Mouse (Mus musculus) kidney, embryonic 16.5 days (tissue): Measurements from ENCODE around the gene Fam173a. TPM values are rescaled to one million over a fixed set of nuclear protein-coding genes. Genes with fewer than 3 reads are reported as not detected.

Source experiments
- ATAC-seq: fragments of 200-750 bp; cut with Nextera tagmentation; 2 replicates; pipeline ENCODE4 v1.8.0; 2017; ENCODE audit warnings: moderate TSS enrichment; ENCODE audit not compliant: low FRiP score, low TSS enrichment
- H3K27ac ChIP-seq: fragments of 300-500 bp; sonication (generic); 2 replicates; pipeline ENCODE4 v1.5.1; 2014; ENCODE audit warnings: low read length
- H3K27me3 ChIP-seq: fragments of 300-500 bp; sonication (generic); 2 replicates; pipeline ENCODE4 v1.6.1; 2014; ENCODE audit warnings: low read length, control low read depth, mixed read lengths; ENCODE audit not compliant: insufficient read depth
- H3K36me3 ChIP-seq: fragments of 300-500 bp; sonication (generic); 2 replicates; pipeline ENCODE4 v1.6.1; 2014; ENCODE audit warnings: low read length, control low read depth, mixed read lengths; ENCODE audit not compliant: insufficient read depth
- H3K4me1 ChIP-seq: fragments of 300-500 bp; sonication (generic); 2 replicates; pipeline ENCODE4 v1.6.1; 2014; ENCODE audit warnings: low read length, control low read depth, mixed read lengths; ENCODE audit not compliant: insufficient read depth
- H3K4me2 ChIP-seq: fragments of 300-500 bp; sonication (generic); replicated peaks from 2 replicates; pipeline ENCODE4 v1.6.1; 2014; ENCODE audit warnings: low read depth, low read length
- H3K4me3 ChIP-seq: fragments of 300-500 bp; sonication (generic); 2 replicates; pipeline ENCODE4 v1.5.1; 2014; ENCODE audit warnings: mild to moderate bottlenecking, low read length
- H3K9ac ChIP-seq: fragments of 300-500 bp; sonication (generic); replicated peaks from 2 replicates; pipeline ENCODE4 v1.6.1; 2014; ENCODE audit warnings: low read length
- H3K9me3 ChIP-seq: fragments of 300-500 bp; sonication (generic); 2 replicates; pipeline ENCODE4 v1.6.1; 2016; ENCODE audit warnings: low read length, control low read depth
- WGBS: fragments of 180-500 bp; shearing (Covaris S2); extraction: QIAGEN DNeasy Blood & Tissue Kit; methylation state at CpG from one replicate; pipeline ENCODE4 v1.1.7; 2014; 5-methylcytosine and 5-hydroxymethylcytosine counted together
- polyA plus RNA-seq: library from polyadenylated mRNA; unstranded; fragments of >200 nt; fragmentation: Nextera tagmentation; extraction: Ambion mirVana; gene quantifications from 2 replicates; pipeline ENCODE4 v1.2.1, GENCODE M21; 2015

Gene Fam173a
- polyA plus RNA-seq: 105 and 109 TPM in 2 replicates

DNA sequence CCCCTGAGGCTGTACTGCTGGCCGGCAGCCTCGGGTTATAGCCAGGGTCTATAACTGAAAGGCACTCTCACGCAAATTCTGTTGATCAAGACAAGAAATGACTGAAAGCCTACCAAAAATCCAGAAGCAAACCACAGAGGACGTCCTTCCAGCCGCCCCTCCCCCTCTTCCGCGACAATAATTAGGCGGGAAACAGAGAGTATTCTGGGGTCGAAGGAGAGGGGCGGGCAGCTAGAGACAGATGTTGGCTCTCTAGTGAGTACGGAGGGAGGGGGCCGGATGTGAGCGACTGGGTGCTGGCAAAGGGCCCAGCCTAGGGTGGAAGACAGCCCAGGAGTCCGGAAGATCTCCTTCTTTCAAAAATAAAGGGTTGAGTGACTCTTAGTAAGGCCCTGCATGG, at the start of gene Fam173a:
Gene Fam173a (minus strand): TSS at position 287 of the 400 bp plus-strand sequence.
- Histone ChIP-seq H3K4me3 (peak within 1 kb of the TSS; percentile 95), H3K27ac (peak within 1 kb of the TSS; percentile 99), H3K27me3 (no peaks in the 10 kb centered on the region), H3K9ac (peak within 1 kb of the TSS; percentile 85), H3K4me1 (peaks cover 62% of the 10 kb centered on the region), H3K9me3 (no peaks in the 10 kb centered on the region), H3K36me3 (0 out of 2 replicates have a peak, but pooled peaks cover 2% of the 10 kb centered on the region), H3K4me2 (peak within 1 kb of the TSS; percentile 93)
- under 1% methylated on average over 12 of the region's 14 CpGs for WGBS
- ATAC-seq: peak; percentile 61

GRCm38 (mm10) chr17:25841117-25841880, 48.6 kb upstream of the Fam173a start, which contains the start of gene Gm20683:
Gene Gm20683, minus strand, starts transcription at chr17:25841763.
- 92% methylated on average over 22 of the region's 22 CpGs for WGBS

GRCm38 (mm10) chr17:25840519-25840918, 47.8 kb upstream of the Fam173a start:
- no peaks in the 10 kb centered on the region for H3K27me3 ChIP-seq
- no peak overlapping the region for H3K4me2 ChIP-seq
- H3K4me3 ChIP-seq: no peak overlapping the region
- peaks cover 48% of the 10 kb centered on the region for H3K36me3 ChIP-seq
- no peaks in the 10 kb centered on the region for H3K9me3 ChIP-seq
- no peak overlapping the region for H3K27ac ChIP-seq
- WGBS: 96% methylated on average over 6 of the region's 6 CpGs
- peaks cover 40% of the 10 kb centered on the region for H3K4me1 ChIP-seq
- H3K9ac ChIP-seq: no peak overlapping the region
- ATAC-seq: no peak

More at GRCm38 (mm10) chr17:25841117-25841880, 48.6 kb upstream of the Fam173a start, which contains the start of gene Gm20683:
- H3K9me3 ChIP-seq: no peaks in the 10 kb centered on the region
- no peak within 1 kb of the TSS for H3K9ac ChIP-seq
- peaks cover 33% of the 10 kb centered on the region for H3K4me1 ChIP-seq
- H3K36me3 ChIP-seq: peaks cover 50% of the 10 kb centered on the region
- no peak within 1 kb of the TSS for H3K4me2 ChIP-seq
- no peak within 1 kb of the TSS for H3K27ac ChIP-seq
- no peaks in the 10 kb centered on the region for H3K27me3 ChIP-seq
- no peak within 1 kb of the TSS for H3K4me3 ChIP-seq
- no peak for ATAC-seq

GRCm38 (mm10) chr17:25839455-25840235, 46.9 kb upstream of the Fam173a start:
- H3K27ac ChIP-seq: no peak overlapping the region; the same call in 1 of the 2 replicates
- H3K4me3 ChIP-seq: no peak overlapping the region
- H3K27me3 ChIP-seq: no peaks in the 10 kb centered on the region
- 80% methylated on average over 14 of the region's 14 CpGs for WGBS
- peaks cover 48% of the 10 kb centered on the region for H3K36me3 ChIP-seq
- H3K9me3 ChIP-seq: no peaks in the 10 kb centered on the region
- no peak overlapping the region for H3K9ac ChIP-seq
- H3K4me2 ChIP-seq: no peak overlapping the region
- no peak for ATAC-seq
- H3K4me1 ChIP-seq: peaks cover 42% of the 10 kb centered on the region

DNA sequence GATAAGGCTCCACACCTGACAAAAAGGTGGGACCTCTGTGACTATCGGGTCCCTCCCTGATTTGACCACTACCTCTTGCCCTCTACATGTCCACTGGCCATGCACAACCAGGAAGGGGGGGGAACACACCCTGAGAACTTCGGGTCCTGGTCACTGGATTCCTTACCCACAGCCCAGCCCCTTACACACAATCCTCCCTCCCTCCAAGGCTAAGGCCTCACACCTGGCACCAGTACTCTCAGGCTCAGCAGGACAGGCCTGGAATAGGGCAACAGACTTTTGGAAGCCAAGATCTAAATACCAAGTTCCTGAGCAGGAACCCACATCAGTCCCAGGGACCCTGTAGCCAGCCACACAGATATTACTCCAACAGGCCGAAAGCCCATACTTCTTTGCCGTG, 46.2 kb upstream of the Fam173a start:
- 89% methylated on average over 4 of the region's 4 CpGs for WGBS
- Histone ChIP-seq H3K9me3 (no peaks in the 10 kb centered on the region), H3K4me2 (no peak overlapping the region), H3K4me1 (peaks cover 48% of the 10 kb centered on the region), H3K36me3 (peaks cover 48% of the 10 kb centered on the region), H3K4me3 (no peak overlapping the region), H3K9ac (no peak overlapping the region), H3K27ac (no peak overlapping the region), H3K27me3 (no peaks in the 10 kb centered on the region)
- ATAC-seq: no peak

DNA sequence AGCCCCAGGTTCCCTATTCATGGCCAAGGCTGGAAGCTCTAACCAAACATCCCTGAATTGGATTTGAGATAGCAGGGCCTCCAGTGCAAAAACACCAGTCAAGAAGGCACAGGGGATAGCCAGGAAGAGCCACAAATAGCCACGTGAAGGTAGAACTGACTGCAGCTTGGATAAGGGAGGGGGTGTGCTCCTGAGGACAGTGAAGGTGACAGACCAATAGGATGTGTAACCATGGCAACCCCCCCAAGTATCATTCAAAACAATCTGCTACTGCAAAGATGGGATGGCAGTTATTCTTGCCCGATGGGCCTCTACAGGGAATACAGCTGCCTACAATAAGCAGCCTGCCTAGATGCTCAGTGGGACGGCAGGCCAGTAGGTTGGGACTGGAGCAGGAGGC, 44.8 kb upstream of the Fam173a start:
- 62% methylated on average over 3 of the region's 3 CpGs for WGBS
- Histone ChIP-seq H3K36me3 (peaks cover 46% of the 10 kb centered on the region), H3K4me2 (peak overlapping the region; percentile 79), H3K9me3 (no peaks in the 10 kb centered on the region), H3K27me3 (no peaks in the 10 kb centered on the region), H3K4me3 (peak overlapping the region; percentile 42), H3K27ac (peak overlapping the region; percentile 81), H3K4me1 (peaks cover 40% of the 10 kb centered on the region), H3K9ac (peak overlapping the region; percentile 71; the same call in 1 of the 2 replicates)
- ATAC-seq: no peak

DNA sequence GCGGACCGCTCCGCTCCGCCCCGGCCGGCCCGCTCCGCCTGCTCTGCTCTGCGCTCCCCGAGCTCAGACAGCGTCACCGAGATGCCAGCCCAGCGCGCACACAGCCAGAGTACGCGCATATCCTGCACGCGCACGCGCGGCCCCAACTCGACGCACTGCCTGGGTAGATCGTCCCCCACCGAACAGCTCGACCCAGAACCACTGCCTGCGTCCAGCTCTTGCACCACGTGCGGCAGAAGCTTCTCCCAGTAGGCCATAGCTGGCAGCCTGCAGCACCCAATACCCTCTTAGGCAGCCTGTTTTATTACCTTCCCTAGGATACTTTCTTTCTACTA, 44.3 kb upstream of the Fam173a start, which contains the start of gene Rhbdl1:
Gene Rhbdl1 (minus strand): TSS at position 220 of the 335 bp plus-strand sequence.
- Histone ChIP-seq H3K4me2 (peak within 1 kb of the TSS; percentile 79), H3K36me3 (peaks cover 41% of the 10 kb centered on the region), H3K9ac (peak within 1 kb of the TSS; percentile 71), H3K4me1 (peaks cover 41% of the 10 kb centered on the region), H3K27ac (peak within 1 kb of the TSS; percentile 81), H3K9me3 (no peaks in the 10 kb centered on the region), H3K4me3 (peak within 1 kb of the TSS; percentile 42), H3K27me3 (no peaks in the 10 kb centered on the region)
- peak; percentile 18 for ATAC-seq
- 2% methylated on average over 29 of the region's 29 CpGs for WGBS

- Histone ChIP-seq H3K4me3 (peak overlapping the region; percentile 42), H3K36me3 (peaks cover 37% of the 10 kb centered on the region), H3K9me3 (no peaks in the 10 kb centered on the region), H3K9ac (peak overlapping the region; percentile 71), H3K27me3 (no peaks in the 10 kb centered on the region), H3K4me2 (peak overlapping the region; percentile 79), H3K27ac (peak overlapping the region; percentile 81), H3K4me1 (peaks cover 46% of the 10 kb centered on the region)
- no peak for ATAC-seq
- 13% methylated on average over 23 of the region's 23 CpGs for WGBS
Observed at GRCm38 (mm10) chr17:25836397-25837075, 43.8 kb upstream of the Fam173a start.

DNA sequence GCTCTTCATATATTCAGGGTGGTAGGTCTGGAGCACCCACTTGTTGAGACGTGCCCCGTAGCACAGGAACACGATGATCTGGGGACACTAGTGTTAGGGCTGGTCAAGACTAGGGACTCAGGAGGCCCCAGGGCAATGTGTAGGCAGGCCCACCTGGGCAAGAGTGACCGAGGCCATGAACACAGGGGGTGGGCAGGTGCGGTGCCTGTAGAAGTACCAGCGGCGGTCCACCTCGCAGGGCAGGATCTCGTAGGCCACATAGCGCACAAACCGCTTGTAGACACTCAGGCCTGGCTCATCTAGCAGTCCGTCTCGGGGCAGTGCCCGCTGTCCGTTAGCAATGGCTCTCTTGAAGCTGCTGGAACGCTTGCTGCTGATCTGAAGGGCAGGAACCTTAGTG, 43.1 kb upstream of the Fam173a start:
- H3K4me2 ChIP-seq: peak overlapping the region; percentile 79; the same call in 1 of the 2 replicates
- ATAC-seq: no peak
- no peak overlapping the region for H3K4me3 ChIP-seq
- H3K4me1 ChIP-seq: peaks cover 53% of the 10 kb centered on the region
- H3K36me3 ChIP-seq: peaks cover 38% of the 10 kb centered on the region
- no peaks in the 10 kb centered on the region for H3K9me3 ChIP-seq
- peak overlapping the region; percentile 81; the same call in 1 of the 2 replicates for H3K27ac ChIP-seq
- 91% methylated on average over 16 of the region's 16 CpGs for WGBS
- peak overlapping the region; percentile 71 for H3K9ac ChIP-seq
- no peaks in the 10 kb centered on the region for H3K27me3 ChIP-seq
